Mouse (Mus musculus): ENCODE data around the gene Lgals1. TPM values are rescaled to one million over a fixed set of nuclear protein-coding genes. Genes with fewer than 3 reads are reported as not detected.
A peak's percentile ranks its signal among the peaks of the same experiment; 100 is the strongest.
"Not testable (repeated sequence)": the region's sequence is repeated elsewhere in the genome, so short reads cannot be mapped to it uniquely, and the experiment has no call there.

The Lgals1 gene
- total RNA-seq (2014; rRNA removed) (35.4 and 46.2 TPM in 2 replicates), polyA plus RNA-seq (2015; fragmentation: Nextera tagmentation; extraction: Ambion mirVana) (69.7 and 76.8 TPM in 2 replicates)

DNA sequence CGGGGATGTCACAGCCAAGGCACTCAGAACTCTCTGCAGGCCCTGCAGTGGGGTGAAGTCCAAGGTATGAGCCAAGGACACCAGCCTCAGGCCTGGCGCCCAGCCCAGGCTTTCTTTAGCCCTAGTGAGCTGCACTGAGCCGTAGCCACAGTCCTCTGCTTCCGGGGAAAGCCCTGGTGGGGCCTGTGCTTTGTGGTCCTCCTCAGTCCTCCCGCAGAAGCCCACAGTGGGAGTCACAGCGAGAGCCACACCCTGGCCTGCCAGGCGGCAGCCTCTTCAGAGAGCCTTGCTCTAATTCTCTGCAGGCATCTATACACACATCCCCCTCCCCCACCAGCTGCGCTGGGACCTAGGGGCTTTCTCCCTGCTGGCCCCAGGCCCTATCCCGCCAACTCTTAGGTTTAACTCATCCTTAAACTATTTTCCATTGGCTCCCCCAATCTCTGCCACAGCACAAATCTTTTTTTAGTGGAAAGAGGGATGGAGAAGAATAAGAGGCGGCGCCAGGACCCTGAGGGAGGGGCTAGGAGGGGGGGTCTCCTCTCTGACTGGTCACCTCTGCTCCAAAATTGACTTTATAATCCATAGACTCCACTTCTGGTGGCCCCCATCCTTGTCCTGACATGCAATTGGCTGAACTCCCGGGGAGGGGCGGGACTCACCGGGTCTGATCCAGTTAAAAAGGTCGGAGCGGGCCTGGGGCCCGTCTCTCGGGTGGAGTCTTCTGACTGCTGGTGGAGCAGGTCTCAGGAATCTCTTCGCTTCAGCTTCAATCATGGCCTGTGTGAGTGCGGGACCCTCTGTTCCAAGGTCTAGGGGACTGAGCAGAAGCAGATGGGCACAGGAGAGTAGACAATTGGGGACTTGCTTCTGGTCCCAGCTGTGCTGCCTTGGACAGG is at the start of gene Lgals1:
Gene Lgals1 (plus strand): TSS at position 705 of the 899 bp plus-strand sequence.
- Histone ChIP-seq H3K4me3 (ENCODE audit: low read depth, low read length) (no peak within 1 kb of the TSS), H3K9me3 (ENCODE audit: low read length) (no peaks in the 10 kb centered on the region), H3K27me3 (ENCODE audit: insufficient read depth, low read length) (peaks cover 9% of the 10 kb centered on the region), H3K4me1 (ENCODE audit: insufficient read depth, low read length) (0 out of 2 replicates have a peak, but pooled peaks cover 4% of the 10 kb centered on the region), H3K4me2 (ENCODE audit: low read depth, low read length, poor library complexity, severe bottlenecking) (peak within 1 kb of the TSS; percentile 53), H3K27ac (ENCODE audit: low read depth, low read length) (0 out of 2 replicates have a peak within 1 kb of the TSS, but pooled peaks have one; percentile 18), H3K36me3 (ENCODE audit: insufficient read depth, low read length) (no peaks in the 10 kb centered on the region), H3K9ac (replicated peaks; ENCODE audit: low read length, poor library complexity, severe bottlenecking) (no peak within 1 kb of the TSS; the same call in 1 of the 2 replicates)
- DNase-seq (ENCODE audit: low spot score), result peak; percentile 85
- 0 out of 2 replicates have a peak, but pooled peaks have one; percentile 46 for ATAC-seq (ENCODE audit: low FRiP score)
- no peak for TF ChIP-seq CTCF (IDR thresholded peaks at IDR 0.05)
- 9% methylated on average over 20 of the region's 20 CpGs for WGBS

DNA sequence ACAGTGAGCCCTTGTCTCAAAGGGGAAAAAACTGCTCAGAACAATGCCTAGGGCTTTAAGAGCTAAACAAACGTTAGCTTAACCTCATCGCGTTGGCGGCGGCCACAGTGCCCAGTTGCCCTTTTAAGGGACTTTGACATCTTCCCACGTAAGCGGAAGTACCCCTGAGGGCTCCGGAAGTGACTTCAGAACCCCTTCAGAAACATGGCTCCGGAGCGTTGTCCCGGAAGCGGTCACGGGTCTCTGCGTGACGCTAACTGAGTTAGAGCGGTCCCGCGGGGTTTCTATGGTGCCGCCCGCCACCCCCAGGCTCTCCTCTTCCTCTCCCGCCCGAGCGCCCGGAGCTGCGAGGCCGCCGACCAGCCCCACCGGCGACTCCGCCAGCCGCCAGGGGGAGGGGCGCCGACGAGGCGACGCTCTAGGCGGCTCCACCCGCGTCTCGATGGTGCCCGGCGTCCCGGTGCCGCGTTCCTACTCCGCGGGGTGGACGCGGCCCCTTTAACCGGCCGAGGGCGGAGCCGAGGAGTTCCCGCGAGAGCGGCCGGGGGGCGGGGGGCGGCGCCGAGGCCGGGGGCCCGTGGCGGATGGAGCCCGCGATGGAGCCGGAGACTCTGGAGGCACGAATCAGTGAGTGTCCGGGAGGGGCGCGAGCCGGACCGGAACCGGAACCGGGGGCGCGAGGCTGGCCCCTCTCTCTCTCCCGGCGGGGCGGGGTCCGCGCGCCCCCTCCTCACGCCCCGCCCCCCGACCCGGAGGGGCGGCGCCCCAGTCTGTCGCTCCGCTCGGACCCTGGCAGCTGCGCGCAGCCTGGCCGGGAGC is 49.3 kb upstream of the Lgals1 start, which contains the start of gene Gga1:
Gene Gga1 (plus strand): TSS at position 200 of the 819 bp plus-strand sequence.
- ATAC-seq (ENCODE audit: low FRiP score), result peak; percentile 90
- H3K27ac ChIP-seq (ENCODE audit: low read depth, low read length), result peak within 1 kb of the TSS; percentile 99
- no peaks in the 10 kb centered on the region for H3K27me3 ChIP-seq (ENCODE audit: insufficient read depth, low read length)
- peak; percentile 99 for DNase-seq (ENCODE audit: low spot score)
- peak within 1 kb of the TSS; percentile 64 for H3K4me3 ChIP-seq (ENCODE audit: low read depth, low read length)
- peaks cover 11% of the 10 kb centered on the region for H3K4me1 ChIP-seq (ENCODE audit: insufficient read depth, low read length)
- peaks cover 19% of the 10 kb centered on the region for H3K36me3 ChIP-seq (ENCODE audit: insufficient read depth, low read length)
- WGBS, result 1% methylated on average over 61 of the region's 95 CpGs
- H3K4me2 ChIP-seq (ENCODE audit: low read depth, low read length, poor library complexity, severe bottlenecking), result peak within 1 kb of the TSS; percentile 84
- no peaks in the 10 kb centered on the region for H3K9me3 ChIP-seq (ENCODE audit: low read length)
- H3K9ac ChIP-seq (replicated peaks; ENCODE audit: low read length, poor library complexity, severe bottlenecking), result peak within 1 kb of the TSS; percentile 91
- TF ChIP-seq CTCF (IDR thresholded peaks at IDR 0.05), result peak; percentile 38

DNA sequence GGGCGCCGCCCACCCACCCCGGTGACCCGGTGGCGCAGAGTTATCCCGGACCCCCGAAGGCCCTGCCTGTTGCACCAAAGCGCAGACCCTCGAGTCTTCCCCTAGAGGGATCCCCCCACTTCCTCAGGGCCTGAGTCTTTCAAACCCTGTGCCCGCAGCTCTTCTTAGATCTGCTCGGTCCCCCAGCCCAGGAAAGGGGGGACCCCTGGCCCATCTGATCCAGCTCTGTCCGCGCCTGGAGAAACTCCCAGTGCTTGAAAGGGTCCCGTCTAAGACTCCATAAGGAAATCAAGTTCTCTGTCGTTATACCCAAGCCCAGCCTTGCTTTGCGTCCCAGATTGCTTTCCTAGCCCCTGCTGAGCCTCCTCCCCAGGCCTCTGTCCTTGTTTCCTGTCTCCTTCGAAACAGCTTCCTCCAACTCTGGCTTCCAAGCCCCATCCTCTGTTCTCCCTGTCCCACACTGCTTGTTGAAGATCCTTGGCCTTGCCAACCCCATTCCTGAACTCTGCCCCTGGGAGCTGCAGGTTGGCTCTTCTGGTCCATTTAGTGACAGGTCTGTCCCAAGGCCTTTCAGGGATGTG is 48.6 kb upstream of the Lgals1 start:
- WGBS, result 1% methylated on average over 12 of the region's 17 CpGs
- Histone ChIP-seq H3K4me1 (ENCODE audit: insufficient read depth, low read length) (peaks cover 11% of the 10 kb centered on the region), H3K27me3 (ENCODE audit: insufficient read depth, low read length) (no peaks in the 10 kb centered on the region), H3K4me2 (ENCODE audit: low read depth, low read length, poor library complexity, severe bottlenecking) (peak overlapping the region; percentile 84), H3K27ac (ENCODE audit: low read depth, low read length) (peak overlapping the region; percentile 99), H3K9ac (replicated peaks; ENCODE audit: low read length, poor library complexity, severe bottlenecking) (peak overlapping the region; percentile 91), H3K36me3 (ENCODE audit: insufficient read depth, low read length) (peaks cover 21% of the 10 kb centered on the region), H3K9me3 (ENCODE audit: low read length) (no peaks in the 10 kb centered on the region), H3K4me3 (ENCODE audit: low read depth, low read length) (peak overlapping the region; percentile 64)
- no peak; the same call in 1 of the 2 replicates for ATAC-seq (ENCODE audit: low FRiP score)
- no peak for DNase-seq (ENCODE audit: low spot score)
- peak; percentile 12; the same call in 1 of the 2 replicates for TF ChIP-seq CTCF (IDR thresholded peaks at IDR 0.05)

DNA sequence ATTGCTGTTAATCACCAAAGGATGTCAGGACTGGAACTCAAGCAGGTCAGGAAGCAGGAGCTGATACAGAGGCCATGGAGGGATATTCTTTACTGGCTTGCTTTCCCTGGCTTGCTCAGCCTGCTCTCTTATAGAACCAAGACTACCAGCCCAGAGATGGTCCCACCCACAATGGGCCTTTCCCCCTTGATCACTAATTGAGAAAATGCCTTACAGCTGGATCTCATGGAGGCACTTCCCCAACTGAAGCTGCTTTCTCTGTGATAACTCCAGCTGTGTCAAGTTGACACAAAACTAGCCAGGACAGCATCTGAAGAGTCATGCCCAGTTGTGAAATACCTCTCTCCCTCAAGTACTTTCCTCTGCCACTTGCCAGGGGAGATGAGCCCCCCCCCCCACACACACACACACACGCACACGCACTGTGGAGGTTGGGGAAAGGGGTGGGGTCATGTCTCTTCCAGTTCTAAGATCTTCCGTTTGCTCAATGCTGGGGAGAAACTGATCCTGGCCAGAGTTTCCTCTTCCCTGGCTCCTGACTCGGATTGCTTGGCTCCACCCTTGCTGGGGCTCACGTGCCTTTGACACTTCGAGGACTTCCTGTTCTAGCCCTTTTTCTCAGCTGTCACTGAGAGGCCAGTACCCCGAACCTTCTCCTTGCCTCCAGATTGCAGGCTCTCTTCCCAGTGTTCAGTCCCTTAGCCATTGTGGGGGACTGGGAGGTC is 47.6 kb upstream of the Lgals1 start:
- not testable (repeated sequence) for ATAC-seq (ENCODE audit: low FRiP score); H3K9me3 ChIP-seq (ENCODE audit: low read length); H3K9ac ChIP-seq (replicated peaks; ENCODE audit: low read length, poor library complexity, severe bottlenecking); H3K4me2 ChIP-seq (ENCODE audit: low read depth, low read length, poor library complexity, severe bottlenecking); DNase-seq (ENCODE audit: low spot score); H3K27me3 ChIP-seq (ENCODE audit: insufficient read depth, low read length); H3K4me3 ChIP-seq (ENCODE audit: low read depth, low read length)
- Histone ChIP-seq H3K36me3 (ENCODE audit: insufficient read depth, low read length) (peaks cover 31% of the 10 kb centered on the region), H3K4me1 (ENCODE audit: insufficient read depth, low read length) (peaks cover 11% of the 10 kb centered on the region), H3K27ac (ENCODE audit: low read depth, low read length) (0 out of 2 replicates have a peak overlapping the region, but pooled peaks have one; percentile 1)
- 72% methylated on average over 7 of the region's 7 CpGs for WGBS

DNA sequence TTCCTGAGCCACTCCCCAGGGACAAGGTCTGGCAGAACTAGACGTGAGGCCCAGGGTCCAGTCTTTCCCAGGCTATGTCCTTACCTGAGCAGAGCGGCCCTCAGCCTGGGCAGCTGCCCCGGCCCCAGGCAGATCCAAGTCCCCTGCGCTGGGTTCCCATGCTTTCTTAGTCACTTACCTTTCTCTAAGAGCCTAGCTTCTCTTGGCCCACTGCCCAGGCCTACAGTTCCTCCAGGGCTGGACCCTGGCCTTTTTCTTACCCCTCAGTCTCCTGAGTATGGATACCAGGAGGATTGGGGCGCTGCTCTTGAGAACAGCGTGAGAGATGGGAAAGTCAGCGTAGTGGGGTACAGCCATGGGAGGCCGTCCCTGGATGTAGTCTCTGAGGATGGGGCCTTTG is 46.1 kb upstream of the Lgals1 start:
- no peak for ATAC-seq (ENCODE audit: low FRiP score)
- Histone ChIP-seq H3K36me3 (ENCODE audit: insufficient read depth, low read length) (peaks cover 40% of the 10 kb centered on the region), H3K4me3 (ENCODE audit: low read depth, low read length) (no peak overlapping the region), H3K4me1 (ENCODE audit: insufficient read depth, low read length) (peaks cover 9% of the 10 kb centered on the region), H3K9me3 (ENCODE audit: low read length) (no peaks in the 10 kb centered on the region), H3K27ac (ENCODE audit: low read depth, low read length) (no peak overlapping the region), H3K4me2 (ENCODE audit: low read depth, low read length, poor library complexity, severe bottlenecking) (no peak overlapping the region), H3K9ac (replicated peaks; ENCODE audit: low read length, poor library complexity, severe bottlenecking) (no peak overlapping the region), H3K27me3 (ENCODE audit: insufficient read depth, low read length) (no peaks in the 10 kb centered on the region)
- no peak for TF ChIP-seq CTCF (IDR thresholded peaks at IDR 0.05)
- WGBS, result 90% methylated on average over 8 of the region's 8 CpGs
- DNase-seq (ENCODE audit: low spot score), result no peak

Measured in midbrain, postnatal 0 days (tissue).